ENCODE assay signal across 9 mouse cellular contexts in the genomic region with DNA sequence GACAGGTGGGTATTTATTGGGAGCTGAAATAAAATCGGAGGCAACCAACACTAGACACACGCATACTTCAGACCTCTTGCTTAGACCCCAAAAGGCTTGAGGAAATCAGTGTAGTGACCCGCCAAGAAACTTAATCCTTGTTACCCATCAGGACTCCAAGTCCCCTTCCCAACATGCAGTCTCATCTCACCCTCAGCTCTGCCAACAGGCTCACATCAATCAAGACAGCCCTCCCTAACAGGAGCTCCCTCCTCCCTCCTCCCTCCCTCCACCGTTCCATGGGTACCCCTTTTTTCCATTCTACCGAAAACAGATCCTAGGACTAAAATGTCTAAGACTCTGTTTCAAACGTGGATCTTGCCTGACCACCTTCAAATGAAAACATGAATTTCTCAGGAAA.
DNase-seq lines count a peak whose midpoint lies in the region; ATAC-seq and TF ChIP-seq lines count a peak whose summit lies in the region.
"Had no signal": no experiment of that assay in that cellular context is flagged by ENCODE, and none has a peak within 500 bp of the region (broad histone marks: within the 10 kb centered on the region; RNA-seq: fewer than 3 reads in every experiment).

No protein-coding gene starts in this region.

- ATAC-seq in heart, embryonic 12.5 days (ENCODE audit: insufficient number of reproducible peaks, low FRiP score), result no peak
- ATAC-seq in midbrain, embryonic 13.5 days, result no peak
- ATAC-seq in midbrain, embryonic 15.5 days (replicated peaks), result no peak
- no peak for ATAC-seq in intestine, postnatal 0 days

- 24% methylated on average over 6 of the region's 6 CpGs for WGBS in heart, embryonic 12.5 days
- 25% methylated on average over 6 of the region's 6 CpGs for WGBS in midbrain, embryonic 13.5 days
- 27% methylated on average over 6 of the region's 6 CpGs for WGBS in midbrain, embryonic 15.5 days
- WGBS in intestine, postnatal 0 days, result 43% methylated on average over 6 of the region's 6 CpGs

- H3K36me3 ChIP-seq in heart, embryonic 12.5 days, result no peaks in the 10 kb centered on the region
- H3K36me3 ChIP-seq in midbrain, embryonic 13.5 days, result no peaks in the 10 kb centered on the region
- H3K36me3 ChIP-seq in midbrain, embryonic 15.5 days (replicated peaks), result no peaks in the 10 kb centered on the region
- H3K36me3 ChIP-seq in intestine, postnatal 0 days (ENCODE audit: control insufficient read depth, insufficient read depth), result no peaks in the 10 kb centered on the region

- H3K4me1 ChIP-seq in heart, embryonic 12.5 days (replicated peaks), result peaks cover 41% of the 10 kb centered on the region
- H3K4me1 ChIP-seq in midbrain, embryonic 13.5 days (replicated peaks), result peaks cover 15% of the 10 kb centered on the region
- H3K4me1 ChIP-seq in midbrain, embryonic 15.5 days, result peaks cover 6% of the 10 kb centered on the region
- H3K4me1 ChIP-seq in intestine, postnatal 0 days (replicated peaks; ENCODE audit: control insufficient read depth, insufficient read depth, low read length), result no peaks in the 10 kb centered on the region; the same call in 1 of the 2 replicates

- no peak for DNase-seq in heart, postnatal 36 days
- no peak for DNase-seq in cerebellum, postnatal 25 days
- DNase-seq in cerebellum, adult 9-10 months, result no peak
- DNase-seq in adrenal gland, adult 18-20 months (ENCODE audit: low spot score in 2 of 2), result no peak
- DNase-seq: cerebellum, adult 18-20 months had no signal

- peak overlapping the region; percentile 59 for H3K4me3 ChIP-seq in heart, embryonic 12.5 days
- H3K4me3 ChIP-seq in midbrain, embryonic 13.5 days (replicated peaks), result peak overlapping the region; percentile 41; the same call in 1 of the 2 replicates
- no peak overlapping the region for H3K4me3 ChIP-seq in midbrain, embryonic 15.5 days
- H3K4me3 ChIP-seq in intestine, postnatal 0 days (ENCODE audit: low read depth, low read length), result no peak overlapping the region

- intact Hi-C loops in heart, postnatal 36 days (cut with DNase I), result loop anchor here (2.0 to 5.0 kb wide), 2 partner anchors 21 to 44 kb away; no protein-coding TSS in a partner anchor

- H3K4me2 ChIP-seq in heart, embryonic 12.5 days, result peak overlapping the region; percentile 81
- H3K4me2 ChIP-seq in midbrain, embryonic 13.5 days (replicated peaks), result peak overlapping the region; percentile 78; the same call in 1 of the 2 replicates
- no peak overlapping the region for H3K4me2 ChIP-seq in midbrain, embryonic 15.5 days
- H3K4me2 ChIP-seq in intestine, postnatal 0 days (replicated peaks; ENCODE audit: low read depth), result peak overlapping the region; percentile 88

- H3K9ac ChIP-seq in heart, embryonic 12.5 days, result peak overlapping the region; percentile 80
- no peak overlapping the region for H3K9ac ChIP-seq in midbrain, embryonic 13.5 days (replicated peaks)
- H3K9ac ChIP-seq in midbrain, embryonic 15.5 days, result no peak overlapping the region
- no peak overlapping the region for H3K9ac ChIP-seq in intestine, postnatal 0 days (ENCODE audit: low read depth, low read length)

- no peak for TF ChIP-seq CTCF in intestine, postnatal 0 days (IDR thresholded peaks at IDR 0.05; ENCODE audit: low read depth)

- H3K27me3 ChIP-seq in heart, embryonic 12.5 days (replicated peaks), result 0 out of 2 replicates have a peak, but pooled peaks cover 3% of the 10 kb centered on the region
- H3K27me3 ChIP-seq in midbrain, embryonic 13.5 days, result peaks cover 39% of the 10 kb centered on the region
- H3K27me3 ChIP-seq in midbrain, embryonic 15.5 days (replicated peaks), result peaks cover 20% of the 10 kb centered on the region; the same call in 1 of the 2 replicates
- H3K27me3 ChIP-seq in intestine, postnatal 0 days (replicated peaks; ENCODE audit: control insufficient read depth, insufficient read depth, low read length), result no peaks in the 10 kb centered on the region

- peak overlapping the region; percentile 96 for H3K27ac ChIP-seq in heart, embryonic 12.5 days (ENCODE audit: poor library complexity, severe bottlenecking)
- H3K27ac ChIP-seq in midbrain, embryonic 13.5 days, result no peak overlapping the region
- no peak overlapping the region for H3K27ac ChIP-seq in midbrain, embryonic 15.5 days
- H3K27ac ChIP-seq in intestine, postnatal 0 days (ENCODE audit: low read depth, low read length), result no peak overlapping the region

- H3K9me3 ChIP-seq in heart, embryonic 12.5 days (replicated peaks), result no peaks in the 10 kb centered on the region
- H3K9me3 ChIP-seq in midbrain, embryonic 13.5 days, result no peaks in the 10 kb centered on the region
- H3K9me3 ChIP-seq in midbrain, embryonic 15.5 days, result no peaks in the 10 kb centered on the region
- no peaks in the 10 kb centered on the region for H3K9me3 ChIP-seq in intestine, postnatal 0 days (ENCODE audit: control insufficient read depth)

Comparison
In these comparisons a context has a peak if more than half of its experiments do, and no peak if none do; other contexts are left out.
1. H3K4me3 ChIP-seq: peak in heart, embryonic 12.5 days (single experiment) and midbrain, embryonic 13.5 days (single experiment); none in midbrain, embryonic 15.5 days (single experiment) and intestine, postnatal 0 days (single experiment).